Mouse (Mus musculus): ENCODE measurements around the gene Tchp. TPM values are rescaled to one million over a fixed set of nuclear protein-coding genes. Genes with fewer than 3 reads are reported as not detected.

The Tchp gene
- 10 to 100 TPM; 12.0 to 13.8 TPM for total RNA-seq (2021)

GRCm38 (mm10) chr5:114707265-114708068 lies at the start of gene Tchp:
TSS of gene Tchp (plus strand) at chr5:114707760.
- DNase-seq, result peak; percentile 89 to 92

DNA sequence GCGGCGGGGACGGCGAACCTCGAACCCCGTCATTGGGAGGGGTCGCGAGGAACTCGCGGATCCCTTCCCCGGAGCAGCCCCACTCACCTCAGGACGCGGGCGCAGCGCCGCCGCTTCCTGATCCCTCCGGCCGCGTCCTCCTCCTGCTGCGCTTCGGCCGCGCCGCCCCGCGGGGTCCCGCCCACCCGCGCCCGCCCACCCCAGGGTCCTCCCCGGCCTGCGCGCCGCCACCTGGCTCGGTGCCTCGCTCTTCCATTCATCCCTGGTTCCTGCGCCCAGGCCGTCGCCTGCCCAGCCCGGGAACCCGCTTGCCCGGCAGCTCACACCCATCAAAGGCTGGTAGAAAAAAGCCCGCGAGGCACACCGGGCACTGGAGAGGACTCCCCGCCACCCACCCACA lies 49.3 kb upstream of the Tchp start, which contains the start of gene Trpv4:
Trpv4 (minus strand) TSS at position 167 of the 400 bp plus-strand sequence.
- DNase-seq, result no peak

DNA sequence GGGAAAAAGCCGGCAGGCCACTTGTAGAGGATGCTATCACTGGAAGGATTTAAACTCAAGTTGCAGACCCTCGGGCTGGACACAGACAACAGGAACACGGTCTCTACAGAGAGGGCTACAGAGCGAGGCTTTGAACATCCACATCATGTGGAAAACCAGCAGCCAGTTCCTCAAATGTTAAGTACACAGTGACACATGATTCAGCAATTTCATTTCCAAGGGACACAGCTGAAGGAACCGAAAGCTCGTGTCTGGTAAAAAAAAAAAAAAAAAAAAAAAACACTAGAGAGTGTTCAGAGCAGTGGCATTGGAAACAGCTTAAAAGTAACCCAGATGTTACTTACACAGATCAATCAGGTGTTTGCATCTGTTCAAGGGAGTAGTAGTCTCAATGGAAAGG lies 46.5 kb upstream of the Tchp start:
- no peak for DNase-seq

- no peak for DNase-seq
These were observed 43.4 kb upstream of the Tchp start for GRCm38 (mm10) chr5:114664139-114664538.

GRCm38 (mm10) chr5:114664750-114665149 lies 42.8 kb upstream of the Tchp start:
- DNase-seq, result no peak

DNA sequence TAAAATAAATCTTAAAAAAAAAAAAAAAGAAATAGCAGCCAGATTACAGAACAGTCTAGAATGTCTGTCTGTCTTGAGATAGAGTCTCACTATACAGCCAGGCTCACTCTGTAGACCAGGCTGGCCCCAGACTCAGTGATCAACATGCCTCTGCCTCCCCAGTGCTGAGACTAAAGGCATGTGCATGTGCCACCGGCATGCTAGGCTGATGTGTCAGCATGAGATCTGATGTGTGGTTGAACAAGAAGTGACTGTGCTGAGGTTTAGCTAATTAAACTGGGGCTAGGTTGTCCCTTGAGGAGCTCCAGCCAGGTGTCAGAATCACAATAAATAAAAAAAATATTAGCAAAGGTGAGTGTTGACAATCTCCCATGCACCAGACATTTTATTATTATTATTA lies 40.9 kb upstream of the Tchp start:
- DNase-seq, result no peak

DNA sequence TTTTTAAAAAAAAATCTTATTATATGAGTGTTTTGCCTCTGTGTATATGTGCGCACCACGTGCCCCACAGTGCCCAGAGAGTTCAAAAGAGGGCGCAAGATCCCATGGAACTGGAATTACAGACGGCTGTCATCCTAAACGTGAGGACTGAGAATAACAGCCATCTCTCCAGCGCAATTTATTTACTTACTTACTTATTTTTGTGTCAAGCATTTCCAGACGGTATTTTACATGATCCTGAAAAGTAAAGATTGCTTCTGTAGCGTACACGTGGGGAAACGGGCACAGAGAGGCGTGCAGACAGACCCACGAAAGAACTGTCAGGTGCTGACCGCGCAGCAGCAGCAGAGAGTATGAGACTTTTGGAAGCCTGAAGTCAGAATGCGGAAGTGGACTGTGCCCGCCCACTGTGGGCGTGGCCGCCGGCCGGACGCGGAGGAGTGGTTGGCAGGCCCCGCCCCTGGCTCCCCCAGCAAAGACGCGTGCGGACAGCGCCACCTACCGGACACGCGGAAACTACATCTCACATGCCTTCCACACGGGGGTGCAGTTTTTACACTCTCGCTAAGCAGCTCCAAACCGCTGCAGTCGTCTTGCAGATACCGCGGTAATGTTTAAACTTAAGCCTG lies 40.2 kb upstream of the Tchp start:
- peak; percentile 98 to 99 for DNase-seq

GRCm38 (mm10) chr5:114669014-114669413 lies 38.5 kb upstream of the Tchp start:
- no peak for DNase-seq

- DNase-seq, result no peak
These were observed 34.4 kb upstream of the Tchp start for GRCm38 (mm10) chr5:114673114-114673513.

GRCm38 (mm10) chr5:114674594-114674993 lies 33.0 kb upstream of the Tchp start:
- no peak for DNase-seq

- DNase-seq, result peak; percentile 36 to 40
These were observed 27.5 kb upstream of the Tchp start for GRCm38 (mm10) chr5:114679841-114680591.

DNA sequence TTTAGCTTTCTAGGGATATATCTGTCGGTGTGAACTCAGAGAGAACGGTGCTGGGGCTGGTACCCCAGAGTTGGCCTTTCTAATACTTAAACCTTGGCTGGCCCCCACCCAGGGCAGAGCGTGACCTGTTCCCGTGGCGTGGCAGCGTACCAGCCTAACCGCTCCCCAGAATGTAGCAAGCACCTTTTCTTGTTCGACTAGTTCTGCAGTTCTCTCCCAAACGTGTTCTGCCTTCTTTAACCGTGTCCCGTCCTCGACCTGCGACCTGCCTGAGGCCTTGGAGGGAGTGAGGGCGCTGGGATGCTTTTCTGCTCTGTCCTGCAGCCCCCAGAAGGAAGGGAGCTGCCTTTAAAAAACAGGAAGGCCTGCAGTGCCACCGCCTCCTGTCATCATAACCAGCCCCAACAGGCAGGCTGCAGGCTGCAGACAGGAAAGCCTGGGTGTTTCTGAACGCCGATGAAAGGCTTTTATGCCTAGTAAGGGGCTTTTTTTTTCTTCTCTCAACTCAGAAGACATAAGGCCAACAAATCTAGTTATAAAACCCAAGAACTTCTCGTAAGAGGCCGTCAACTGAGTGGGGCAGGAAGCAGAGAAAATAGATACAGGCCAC lies 26.8 kb upstream of the Tchp start:
- no peak for DNase-seq

DNA sequence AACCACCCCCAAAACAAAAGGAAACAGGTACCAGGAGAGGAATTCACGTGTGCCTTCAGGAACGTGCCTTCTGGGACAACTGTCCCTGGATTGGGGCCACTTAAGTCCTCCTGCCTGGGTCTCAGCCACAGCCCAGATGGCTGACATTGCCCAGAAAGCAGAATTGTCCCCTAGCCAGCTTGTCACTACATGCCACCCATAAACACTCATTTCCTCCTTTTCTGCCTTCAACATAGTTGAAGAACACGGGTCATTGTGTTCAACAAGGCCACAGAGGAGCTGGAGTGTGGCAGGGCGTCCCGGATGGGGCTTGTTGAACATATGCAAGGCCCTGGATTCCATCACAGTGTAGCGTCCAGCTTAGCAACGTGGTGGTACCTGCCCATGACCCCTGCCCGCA lies 25.8 kb upstream of the Tchp start:
- DNase-seq, result no peak

- DNase-seq, result no peak
These were observed 21.6 kb upstream of the Tchp start for GRCm38 (mm10) chr5:114685986-114686385.

- DNase-seq, result no peak
These were observed 20.8 kb upstream of the Tchp start for GRCm38 (mm10) chr5:114686726-114687210.

DNA sequence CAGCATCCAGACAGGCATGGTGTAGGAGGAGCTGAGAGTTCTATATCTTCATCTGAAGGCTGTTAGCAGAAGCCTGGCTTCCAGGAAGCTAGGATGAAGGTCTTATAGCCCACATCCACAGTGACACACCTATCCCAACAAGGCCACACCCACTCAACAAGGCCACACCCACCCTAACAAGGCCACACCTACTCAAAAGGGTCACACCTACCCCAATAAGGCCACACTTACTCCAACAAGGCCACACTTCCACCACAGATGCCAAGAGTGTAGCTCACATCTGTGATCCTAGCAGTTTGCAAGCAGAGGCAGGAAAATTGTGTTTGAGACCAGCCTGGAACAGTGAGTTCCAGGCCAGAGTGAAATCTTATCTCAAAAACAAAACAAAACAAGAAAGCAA lies 19.7 kb upstream of the Tchp start:
- DNase-seq, result no peak

- no peak for DNase-seq
These were observed 18.9 kb upstream of the Tchp start for GRCm38 (mm10) chr5:114688703-114689102.

GRCm38 (mm10) chr5:114689700-114690366 lies 17.7 kb upstream of the Tchp start:
- DNase-seq, result no peak

GRCm38 (mm10) chr5:114690633-114691567 lies 16.7 kb upstream of the Tchp start, which contains the start of gene Gltp:
TSS of gene Gltp (minus strand) at chr5:114690984.
- DNase-seq, result peak; percentile 93

GRCm38 (mm10) chr5:114695775-114696174 lies 11.8 kb upstream of the Tchp start:
- DNase-seq, result no peak

DNA sequence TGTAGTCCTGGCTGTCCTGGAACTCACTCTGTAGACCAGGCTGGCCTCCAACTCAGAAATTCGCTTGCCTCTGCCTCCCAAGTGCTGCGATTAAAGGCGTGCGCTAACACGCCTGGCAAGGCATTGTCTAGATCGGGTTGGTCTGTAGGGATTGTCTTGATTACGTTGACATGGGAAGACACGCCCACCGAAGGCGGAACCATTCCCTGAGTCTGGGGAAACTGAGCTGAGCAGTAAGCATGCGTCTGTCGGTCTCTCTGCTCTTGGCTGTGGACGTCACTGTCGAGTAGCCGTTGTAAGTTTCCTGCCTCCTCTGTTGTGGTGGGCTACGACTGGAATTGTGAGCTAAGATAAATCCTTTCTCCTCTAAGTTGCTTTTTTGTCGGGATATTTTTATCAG lies 10.6 kb upstream of the Tchp start:
- DNase-seq, result no peak

Measured in layer of hippocampus, postnatal 36 days (tissue).